Mouse (Mus musculus): ENCODE data around the gene Zbtb8a. TPM values are rescaled to one million over a fixed set of nuclear protein-coding genes. Genes with fewer than 3 reads are reported as not detected.
"Not testable (repeated sequence)": the region's sequence is repeated elsewhere in the genome, so short reads cannot be mapped to it uniquely, and the experiment has no call there.

Zbtb8a gene
- total RNA-seq, 2 experiments from 2014 or later = 12.2 to 14.0 TPM

DNA sequence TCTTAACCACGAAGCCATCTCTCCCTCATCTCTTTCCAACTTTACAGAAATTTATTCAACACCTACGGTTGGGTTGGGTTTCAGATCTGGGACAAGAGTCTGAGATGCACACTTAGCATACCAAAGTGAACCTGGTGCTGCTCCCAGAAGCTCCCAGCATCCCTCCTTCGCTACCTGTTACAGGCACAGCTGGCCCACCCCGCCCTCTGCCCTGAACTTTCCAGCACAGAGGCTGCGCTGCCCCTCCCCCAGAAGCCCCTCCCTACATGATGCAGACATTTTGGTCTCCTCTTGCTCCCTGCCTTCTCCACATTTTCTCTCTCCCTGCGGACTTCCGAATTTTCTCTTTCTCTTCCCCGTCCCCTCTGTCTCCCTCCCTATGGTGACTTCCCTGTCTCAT is 3.2 kb upstream of the Zbtb8a start:
- no peak for DNase-seq (ENCODE audit: low spot score in 2 of 2)

DNA sequence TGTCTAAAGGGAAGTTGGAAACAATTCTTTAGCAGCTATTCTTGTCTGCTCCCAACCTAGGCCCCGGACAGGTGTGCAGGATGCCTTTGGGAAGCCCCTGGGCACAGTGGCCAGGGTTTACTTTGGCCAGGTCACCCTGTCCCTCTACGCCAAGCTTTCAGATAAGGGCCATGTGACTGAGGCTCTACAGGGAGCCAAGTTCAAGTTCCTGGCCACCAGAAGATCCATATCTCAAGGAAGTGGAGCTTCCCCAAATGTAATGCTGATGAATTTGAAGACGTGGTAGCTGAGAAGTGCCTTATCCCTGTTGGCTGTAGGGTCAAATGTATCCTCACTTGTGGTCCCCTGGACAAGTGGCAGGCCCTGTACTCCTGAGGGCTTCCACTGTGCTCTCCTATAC is 1.9 kb upstream of the Zbtb8a start:
- no peak for DNase-seq (ENCODE audit: low spot score in 2 of 2)

DNA sequence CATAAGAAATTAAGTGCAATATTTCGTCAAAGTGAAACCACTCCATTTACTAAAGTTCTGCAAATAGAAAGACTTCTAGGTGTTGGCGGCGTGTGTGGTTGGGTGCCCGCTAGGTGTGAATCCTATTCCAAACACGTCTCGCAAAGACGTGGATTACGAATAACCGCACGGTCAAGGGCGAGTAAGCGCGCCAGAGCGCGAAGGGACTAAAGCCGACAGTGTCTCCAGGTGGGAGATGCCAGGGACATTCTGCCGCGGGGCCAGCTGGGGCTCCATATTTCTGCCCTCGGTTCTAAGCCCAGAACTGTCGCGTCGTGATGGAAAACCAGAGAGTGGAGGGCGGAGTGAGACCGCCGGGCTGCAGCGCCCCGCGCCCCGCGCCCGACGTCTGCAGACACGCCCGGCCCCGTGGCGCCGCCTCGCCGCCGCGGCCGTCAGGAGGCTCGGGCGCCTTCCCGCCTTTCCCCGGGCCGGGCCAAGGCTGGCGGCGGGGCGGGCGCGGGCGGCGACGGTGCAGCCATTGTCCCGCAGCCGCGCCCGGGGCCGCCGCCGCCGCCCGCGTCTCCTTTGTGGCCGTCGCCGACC is 863 bp downstream of the Zbtb8a start:
- peak in 1 of 2 experiments; percentile 20 for DNase-seq (ENCODE audit: low spot score in 2 of 2)

DNA sequence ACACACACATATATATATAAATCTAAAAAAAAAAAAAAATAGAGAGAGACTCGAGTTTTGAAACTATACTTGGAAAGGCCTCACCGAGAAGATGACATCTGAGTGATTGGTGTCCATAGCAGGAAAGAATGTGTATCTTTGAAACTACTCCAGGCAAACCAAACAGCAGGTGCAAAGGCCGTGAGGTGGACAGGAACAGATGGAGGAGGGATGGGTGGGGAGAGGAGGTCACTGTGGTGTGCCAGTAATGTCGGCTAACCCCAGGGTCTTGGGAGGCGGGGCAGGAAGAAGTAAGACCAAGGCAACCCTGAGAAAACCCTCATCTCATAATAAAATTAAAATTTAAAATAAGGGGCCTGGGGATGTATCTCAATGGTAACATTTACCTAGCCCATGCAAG is 2.1 kb downstream of the Zbtb8a start:
- no peak for DNase-seq (ENCODE audit: low spot score in 2 of 2)

DNA sequence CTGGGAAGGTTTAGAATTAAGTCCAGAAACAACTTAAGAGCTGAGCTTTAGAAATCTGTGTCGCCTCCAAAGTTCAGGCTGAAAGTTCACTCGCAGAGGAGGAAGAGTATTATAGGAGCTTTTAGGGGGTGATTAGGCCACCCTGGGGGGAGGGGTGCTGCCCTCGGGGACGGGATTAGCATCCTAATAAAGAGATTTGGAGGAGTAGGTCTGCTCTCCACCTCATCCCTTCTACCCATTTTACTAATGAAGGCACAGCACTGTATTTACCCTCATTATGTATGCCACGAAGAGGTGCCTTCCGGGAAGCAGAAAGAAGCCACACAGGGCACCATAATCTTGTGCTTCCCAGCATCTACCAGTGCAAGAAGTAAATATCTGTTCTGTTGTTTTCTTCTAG is 2.9 kb downstream of the Zbtb8a start:
- DNase-seq (ENCODE audit: low spot score in 2 of 2) = no peak

DNA sequence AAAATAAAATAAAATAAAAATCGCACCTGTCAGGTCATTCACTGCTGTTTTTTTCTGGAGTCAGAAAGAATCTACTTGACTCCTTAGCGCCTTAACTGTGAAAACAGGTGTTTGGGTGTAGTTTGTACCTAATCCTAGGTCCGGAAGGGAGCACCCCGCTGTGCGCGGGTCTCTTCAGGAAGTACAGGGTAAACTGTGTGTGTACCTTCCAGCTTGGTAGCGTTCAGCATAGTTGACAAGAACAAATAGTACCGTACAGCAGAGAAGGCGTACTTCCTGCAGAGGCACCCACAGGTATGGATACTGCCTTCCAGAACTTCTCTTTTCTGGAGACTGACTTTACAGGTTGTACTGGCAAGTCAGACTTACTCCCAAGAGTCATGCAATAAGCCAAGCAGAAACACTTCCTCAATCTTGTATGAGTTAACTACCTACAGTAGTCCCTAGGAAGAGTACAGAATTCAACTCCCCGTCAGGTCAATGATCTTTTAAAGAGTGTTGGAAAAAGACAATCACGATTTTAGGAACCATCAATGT is 3.6 kb downstream of the Zbtb8a start:
- DNase-seq (ENCODE audit: low spot score in 2 of 2) = no peak

DNA sequence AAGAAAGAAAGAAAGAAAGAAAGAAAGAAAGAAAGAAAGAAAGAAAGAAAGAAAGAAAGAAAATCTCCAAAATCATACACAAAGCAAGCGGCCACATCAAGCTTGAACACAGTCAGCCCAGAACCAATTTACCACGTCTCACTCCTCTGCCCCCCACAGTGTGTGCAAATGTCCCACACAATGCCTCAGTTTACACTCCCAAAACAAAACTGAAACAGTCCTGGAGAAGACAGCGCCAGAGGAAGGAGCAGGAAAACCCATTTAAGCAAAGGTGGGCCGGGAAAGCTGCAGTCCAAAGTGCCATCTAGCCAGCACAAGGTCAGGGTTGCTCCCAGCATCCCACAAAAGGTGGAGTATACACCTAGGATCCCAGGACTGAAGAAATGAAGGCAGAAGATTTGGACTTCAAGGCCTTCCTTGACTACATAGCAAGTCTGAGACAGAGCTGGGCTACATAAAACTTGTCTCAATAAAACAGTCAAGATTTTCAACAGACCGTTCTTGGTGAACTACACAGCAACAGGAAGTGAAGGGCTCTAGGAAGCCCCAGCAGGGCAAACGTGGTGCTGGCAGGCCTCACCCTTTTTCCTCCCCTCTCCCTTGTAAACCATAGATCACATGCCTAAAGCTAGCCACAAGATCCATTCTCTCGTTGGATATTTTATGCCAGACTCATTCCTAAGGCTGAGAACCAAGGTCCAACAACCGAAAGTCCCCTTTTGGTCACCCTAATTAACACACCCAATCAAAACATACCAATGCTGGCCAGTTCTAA is 4.5 kb downstream of the Zbtb8a start:
- DNase-seq (ENCODE audit: low spot score in 2 of 2) = no peak

DNA sequence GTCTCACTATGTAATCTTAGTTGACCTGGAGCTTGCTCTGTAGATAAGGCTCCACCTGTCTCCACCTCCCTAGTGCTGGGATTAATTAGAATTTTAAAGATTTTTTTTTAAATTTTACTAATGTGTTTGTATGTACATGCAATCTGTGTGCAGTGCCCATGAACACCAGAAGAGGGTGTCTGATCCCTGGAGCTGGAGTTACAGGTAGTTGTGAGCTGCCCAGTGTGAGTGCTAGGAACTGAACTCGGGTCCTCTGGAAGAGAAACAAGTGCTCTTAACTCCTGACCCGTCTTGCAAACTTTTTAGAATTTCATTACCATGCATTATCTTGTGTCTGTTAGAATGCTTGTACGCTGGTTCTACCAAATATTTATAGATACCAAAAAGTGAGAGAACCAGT is 6.5 kb downstream of the Zbtb8a start:
- DNase-seq (ENCODE audit: low spot score in 2 of 2) = no peak

DNA sequence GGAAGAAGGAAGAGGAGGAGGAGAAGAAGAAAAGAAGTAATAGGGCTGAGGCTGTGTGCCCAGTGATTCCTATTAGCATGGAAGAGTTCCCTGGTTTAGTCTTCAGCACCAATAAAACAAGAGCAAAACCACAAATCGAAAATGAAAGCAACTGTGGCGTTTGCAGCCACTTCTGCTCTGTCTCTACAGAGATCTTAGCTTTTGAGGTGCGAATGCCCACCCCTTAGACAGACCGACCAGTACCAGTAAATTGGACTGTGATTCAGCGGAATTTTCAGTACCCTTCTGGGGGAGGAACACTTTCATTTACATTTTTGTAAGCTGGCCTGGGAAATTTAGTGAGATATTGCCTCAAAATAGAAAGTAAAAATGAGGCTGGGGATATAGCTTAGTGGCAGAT is 12.7 kb downstream of the Zbtb8a start:
- no peak for DNase-seq (ENCODE audit: low spot score in 2 of 2)

DNA sequence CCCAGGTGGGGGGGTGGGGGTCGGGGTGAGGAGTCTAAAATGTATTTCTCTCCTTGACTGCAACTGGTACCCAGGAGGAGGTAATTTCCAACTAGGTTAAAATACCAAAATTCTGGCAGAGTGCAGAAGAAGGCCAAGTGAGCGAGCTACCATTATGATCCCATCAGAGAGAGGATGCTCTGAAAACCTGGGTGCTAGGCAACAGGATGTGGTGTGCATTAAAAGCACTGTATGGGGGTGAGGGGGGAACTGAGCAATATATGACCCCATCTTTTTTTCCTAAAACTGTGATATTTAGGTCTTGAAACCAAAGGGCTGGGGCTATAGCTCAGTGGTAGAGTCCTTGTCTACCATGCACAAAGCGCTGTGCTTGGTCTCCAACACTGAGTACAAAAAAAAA is 13.5 kb downstream of the Zbtb8a start:
- no peak for DNase-seq (ENCODE audit: low spot score in 2 of 2)

DNA sequence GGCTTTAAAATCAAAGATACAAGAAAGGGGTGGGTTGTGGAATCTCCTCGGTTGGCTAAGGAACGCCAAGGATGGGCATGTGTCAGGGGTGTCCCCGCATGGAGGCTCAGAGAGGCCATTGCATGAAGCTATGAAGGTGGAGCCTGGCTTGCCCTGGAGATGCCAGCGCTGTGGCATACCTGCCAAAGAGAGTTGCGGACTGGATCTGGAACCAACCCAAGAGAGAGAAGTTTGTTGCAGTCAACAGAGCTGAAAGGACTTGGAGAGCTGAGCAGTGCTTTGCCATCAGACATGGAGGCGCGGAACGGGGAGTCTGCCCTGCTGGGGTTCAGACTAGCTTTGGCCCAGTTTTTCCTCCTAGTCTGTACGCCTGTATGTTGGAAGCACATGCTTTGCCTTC is 14.5 kb downstream of the Zbtb8a start:
- DNase-seq (ENCODE audit: low spot score in 2 of 2) = no peak

DNA sequence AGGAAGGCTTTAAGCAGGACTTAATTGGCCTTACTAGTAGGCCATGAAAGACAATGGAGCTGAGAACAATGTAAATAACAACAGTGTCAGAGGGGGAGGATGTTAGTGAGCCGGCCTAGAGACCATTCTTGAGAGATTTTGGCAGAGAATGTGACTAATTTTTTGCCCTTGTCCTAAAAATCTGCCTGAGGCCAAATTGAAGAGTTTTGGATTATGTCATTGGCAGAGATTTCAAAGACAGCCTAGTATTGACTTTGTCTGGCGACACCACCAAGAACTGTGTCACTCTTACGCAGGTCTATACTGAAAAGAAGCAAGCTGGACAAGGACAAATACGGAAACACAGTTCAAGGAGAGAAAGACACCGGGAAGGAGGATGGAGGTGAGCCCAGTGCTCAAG is 15.1 kb downstream of the Zbtb8a start:
- DNase-seq (ENCODE audit: low spot score in 2 of 2) = no peak

DNA sequence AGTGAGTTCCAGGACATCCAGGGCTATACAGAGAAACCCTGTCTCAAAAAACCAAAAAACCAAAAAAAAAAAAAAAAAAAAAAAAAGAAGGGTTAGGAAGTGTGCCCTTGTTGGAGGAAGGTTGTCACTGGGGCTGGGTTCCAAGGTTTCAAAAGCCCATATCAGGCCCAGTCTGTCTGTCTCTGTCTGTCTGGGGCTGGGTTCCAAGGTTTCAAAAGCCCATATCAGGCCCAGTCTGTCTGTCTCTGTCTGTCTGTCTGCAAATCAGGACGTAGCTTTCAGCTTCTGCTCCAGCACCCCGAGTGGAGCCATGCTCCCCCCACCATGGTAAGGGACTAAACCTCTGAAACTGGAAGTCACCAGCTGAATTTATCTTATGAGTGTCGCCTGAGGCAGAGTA is 15.7 kb downstream of the Zbtb8a start:
- not testable (repeated sequence) for DNase-seq (ENCODE audit: low spot score in 2 of 2)

DNA sequence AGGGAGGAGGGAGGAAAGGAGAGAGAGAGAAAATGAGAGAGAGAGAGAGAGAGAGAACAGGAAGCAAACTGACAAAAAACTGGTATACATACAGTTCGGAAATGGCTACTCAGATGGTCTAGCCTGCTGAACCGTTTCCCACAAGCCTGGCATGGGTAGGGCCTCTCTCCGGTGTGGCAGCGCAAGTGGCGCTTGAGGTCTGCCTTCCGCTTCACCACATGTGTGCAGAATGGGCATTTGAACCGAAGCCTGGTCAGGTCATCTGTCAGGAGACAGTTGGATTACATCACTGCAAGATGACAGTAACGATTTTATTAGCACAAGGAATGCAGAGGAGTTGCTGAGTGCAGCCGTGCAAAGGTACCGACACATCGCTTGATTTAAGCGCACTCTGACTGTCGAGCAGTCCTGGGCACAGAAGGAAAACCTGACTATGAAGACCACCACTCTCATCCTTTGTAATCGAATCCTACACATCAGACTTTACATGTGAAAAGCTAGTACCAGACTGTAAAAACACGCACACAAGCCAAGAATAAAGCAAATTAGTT is 20.2 kb downstream of the Zbtb8a start:
- no peak for DNase-seq (ENCODE audit: low spot score in 2 of 2)

DNA sequence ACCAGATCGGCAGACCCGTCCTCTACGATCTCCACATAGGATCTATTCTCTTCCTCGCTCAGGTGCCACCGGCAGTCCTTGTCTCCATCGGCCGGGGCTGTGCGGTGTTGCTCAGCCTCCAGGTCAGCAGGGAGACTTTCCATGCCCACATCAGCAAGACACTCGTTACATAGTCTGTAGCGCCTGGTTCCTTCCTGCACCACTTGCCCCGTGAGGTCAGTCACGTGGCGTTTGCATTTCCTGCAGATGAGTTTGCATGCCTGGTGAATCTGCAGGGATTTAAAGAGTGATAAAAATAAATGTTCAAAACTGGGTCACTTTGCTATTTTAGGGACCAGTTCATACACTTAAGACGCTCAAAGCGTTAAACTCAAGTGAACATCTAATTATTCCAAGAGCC is 23.7 kb downstream of the Zbtb8a start:
- DNase-seq (ENCODE audit: low spot score in 2 of 2) = no peak

DNA sequence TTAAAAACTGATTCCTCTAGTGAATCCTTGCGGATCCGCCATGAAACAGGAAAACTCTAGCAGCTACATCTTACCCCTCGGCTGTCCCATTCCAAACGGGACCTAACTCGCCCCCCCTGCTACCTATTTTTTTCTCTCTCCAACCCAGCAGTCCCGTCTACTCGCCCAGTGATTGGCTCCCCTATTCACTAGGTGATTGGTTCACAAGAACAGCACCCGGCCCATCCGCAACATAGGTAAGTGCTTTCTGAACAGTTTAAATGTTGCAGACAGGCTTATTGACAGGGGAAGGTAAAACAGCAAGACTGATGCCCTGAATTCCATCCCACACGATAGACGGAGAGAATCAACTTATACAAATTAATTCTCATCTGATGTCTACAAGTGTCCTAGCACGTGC is 24.7 kb downstream of the Zbtb8a start:
- no peak for DNase-seq (ENCODE audit: low spot score in 2 of 2)

DNA sequence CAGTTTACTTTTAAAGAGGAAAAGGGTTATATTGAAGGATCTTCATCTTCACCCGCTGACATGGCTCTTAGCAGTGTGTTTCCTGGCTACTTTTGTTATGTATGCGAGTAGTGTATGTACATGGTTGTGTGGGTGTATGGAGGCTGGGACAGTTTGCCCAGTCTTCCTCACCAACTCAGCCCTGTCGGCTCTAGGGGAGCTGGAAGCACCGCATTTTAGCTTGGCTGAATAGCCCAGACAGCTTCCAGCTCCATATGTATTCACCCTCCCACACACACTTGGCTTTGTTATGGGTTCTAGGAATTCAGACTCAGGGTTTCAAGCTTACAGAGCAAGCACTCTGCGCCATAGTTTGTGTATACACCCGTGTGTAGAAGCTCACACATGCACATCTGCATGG is 26.8 kb downstream of the Zbtb8a start:
- DNase-seq (ENCODE audit: low spot score in 2 of 2) = no peak

DNA sequence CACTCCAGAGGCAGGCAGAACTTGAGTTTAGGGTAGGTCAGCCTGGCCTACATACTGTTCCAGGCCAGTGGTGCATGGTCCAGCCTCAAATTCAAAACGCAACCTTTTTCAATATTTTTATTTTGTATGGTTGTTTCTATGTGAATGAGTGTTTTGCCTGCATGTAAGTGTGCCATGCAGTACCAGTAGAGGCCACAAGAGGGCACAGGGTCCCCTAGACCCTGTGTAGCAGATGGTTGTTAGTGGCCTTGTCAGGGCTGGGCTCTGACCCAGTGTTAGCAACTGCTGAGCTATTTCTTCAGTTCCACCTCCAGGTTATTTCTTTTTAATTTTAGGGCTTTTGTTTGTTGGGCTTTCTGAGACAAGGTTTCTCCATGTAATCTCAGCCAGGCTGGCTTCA is 27.3 kb downstream of the Zbtb8a start:
- peak; percentile 38 to 50 for DNase-seq (ENCODE audit: low spot score in 2 of 2)

DNA sequence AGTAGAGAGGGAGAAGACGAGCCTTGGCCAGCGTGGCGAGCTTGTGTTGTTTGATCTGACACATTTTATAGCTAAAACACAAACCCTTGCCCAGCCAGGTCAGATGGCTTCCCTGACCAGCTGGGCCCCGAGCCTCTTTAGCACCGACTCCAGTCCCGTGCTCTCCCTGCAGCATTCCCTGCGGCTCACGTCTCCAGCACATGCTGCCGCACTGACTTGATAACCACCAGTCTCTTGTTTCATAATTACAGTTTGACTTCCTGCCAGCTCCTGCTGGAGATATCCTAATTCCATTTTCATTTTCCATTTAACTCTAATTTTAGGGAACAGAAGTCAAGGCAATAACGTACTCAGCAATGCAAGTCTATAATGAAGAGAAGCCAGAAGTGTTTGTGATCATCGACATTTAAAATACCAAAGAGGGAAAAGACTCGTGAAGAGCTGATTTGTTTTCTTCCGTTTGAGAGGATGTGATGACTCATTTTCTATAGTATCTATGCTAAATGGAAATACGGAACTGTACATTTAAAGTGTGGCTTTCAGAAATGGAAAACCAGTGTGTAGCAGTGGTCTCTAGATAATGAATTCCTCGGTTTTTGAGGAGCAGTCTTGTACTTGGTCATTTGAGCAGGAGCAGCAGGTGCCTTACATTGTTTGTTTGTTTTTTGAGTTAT is 31.3 kb downstream of the Zbtb8a start:
- no peak for DNase-seq (ENCODE audit: low spot score in 2 of 2)

DNA sequence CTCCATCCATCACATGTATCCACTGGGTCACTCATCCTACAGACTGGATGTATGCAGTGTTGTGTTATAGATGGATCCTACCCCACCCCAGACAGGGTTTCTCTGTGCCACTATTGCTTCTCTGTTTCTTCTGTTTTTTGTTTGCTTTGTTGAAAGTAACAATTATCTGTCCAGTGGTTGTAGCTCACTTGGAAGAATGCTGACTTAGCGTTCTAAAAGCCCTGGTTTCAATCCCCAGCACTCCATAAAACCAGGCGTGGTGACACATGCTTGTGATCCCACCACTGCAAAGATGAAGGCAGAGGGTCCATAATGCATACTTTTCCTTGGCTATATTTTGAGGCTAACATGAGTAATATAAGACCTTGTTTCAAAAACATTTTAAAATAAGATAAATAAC is 35.2 kb downstream of the Zbtb8a start:
- DNase-seq (ENCODE audit: low spot score in 2 of 2) = no peak

DNA sequence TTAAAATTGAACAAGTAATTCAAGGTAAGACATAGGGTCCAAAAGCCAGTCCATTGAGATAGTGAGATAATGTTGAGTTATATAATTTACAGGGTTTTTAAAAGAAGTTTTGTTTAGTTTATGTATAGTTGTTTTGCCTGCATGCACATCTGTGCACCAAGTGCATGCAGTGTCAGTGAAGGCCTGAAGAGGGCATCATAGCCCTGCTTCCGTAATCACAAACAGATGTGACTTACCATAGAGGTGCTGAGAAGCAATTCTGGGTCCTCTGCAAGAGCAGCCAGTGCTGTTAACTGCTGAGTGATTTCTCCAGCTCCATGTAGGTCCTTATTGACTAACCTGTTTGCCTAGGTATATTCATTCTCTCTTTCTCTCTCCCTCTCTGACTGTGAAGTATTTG is 36.0 kb downstream of the Zbtb8a start:
- DNase-seq (ENCODE audit: low spot score in 2 of 2) = no peak

DNA sequence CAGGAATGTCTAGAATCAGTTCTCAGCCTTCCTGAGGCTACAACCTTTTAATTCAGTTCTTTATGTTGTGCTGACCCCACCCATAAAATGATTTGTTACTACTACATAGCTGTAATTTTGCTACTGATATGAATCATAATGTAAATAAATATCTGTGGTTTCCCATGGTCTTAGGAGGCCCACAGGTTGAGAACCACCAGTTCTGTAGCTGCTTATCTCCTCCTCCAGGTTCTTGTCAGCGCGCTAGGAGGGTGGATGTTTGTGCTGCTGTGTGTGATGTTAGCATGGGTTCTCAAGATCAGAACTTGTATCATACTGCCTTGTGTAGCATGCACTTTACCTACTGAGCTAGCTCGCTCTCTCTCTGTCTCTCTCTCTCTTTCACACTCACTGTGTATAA is 38.2 kb downstream of the Zbtb8a start:
- no peak for DNase-seq (ENCODE audit: low spot score in 2 of 2)

All from adrenal gland, postnatal 4 days (tissue).